Mouse (Mus musculus): ENCODE data around the gene Gm10778.

Gene Gm10778

DNA sequence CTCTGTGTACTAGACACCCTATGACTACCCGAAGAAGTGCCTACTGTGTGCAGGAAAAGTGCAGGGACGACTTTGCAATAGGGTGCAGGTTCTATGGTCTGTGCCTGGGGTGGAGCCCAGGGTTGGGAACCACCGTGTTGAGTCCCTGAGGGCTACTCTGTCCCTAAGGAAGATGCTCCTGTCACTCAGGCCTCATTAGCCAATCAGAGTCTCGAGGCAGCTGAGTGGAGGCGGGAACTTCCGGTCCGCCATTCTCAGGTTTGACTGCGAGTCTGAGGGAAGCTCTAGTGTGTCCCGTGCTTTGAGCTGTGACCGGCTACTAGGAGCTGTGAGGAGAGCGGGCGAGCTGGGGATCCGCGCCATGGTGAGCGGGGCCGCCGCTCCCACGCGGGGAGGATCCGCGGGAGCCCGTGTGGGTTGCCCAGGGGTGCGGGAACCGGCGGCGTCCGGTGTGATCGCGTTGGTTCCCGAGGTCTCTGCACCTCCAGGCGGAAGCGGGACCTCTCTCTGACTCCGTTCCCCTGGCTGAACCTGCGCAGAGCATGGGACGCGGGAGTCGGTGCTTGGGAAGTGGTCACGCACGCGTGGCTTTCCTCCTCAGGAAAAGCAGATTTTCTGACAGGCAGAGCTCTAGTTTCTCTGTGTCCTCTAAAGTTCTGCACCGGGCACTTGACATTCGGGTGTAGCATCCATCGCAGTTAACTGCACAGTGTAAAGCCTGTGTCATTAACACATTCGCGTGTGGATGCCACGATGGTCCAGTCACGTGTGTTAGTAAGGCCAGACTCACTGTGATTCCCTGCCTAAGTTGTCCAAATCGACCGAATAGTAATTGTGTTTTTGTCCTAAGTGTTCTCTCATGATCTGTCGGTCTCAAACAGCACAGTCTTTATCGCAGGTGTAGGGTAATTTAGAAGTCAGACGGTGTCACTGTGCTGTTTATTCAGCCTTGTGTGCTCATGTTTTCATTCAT lies at the start of gene Gm10778:
Gene Gm10778, plus strand, starts transcription at position 257 of the 973 bp plus-strand sequence.
- DNase-seq = peak; percentile 93

DNA sequence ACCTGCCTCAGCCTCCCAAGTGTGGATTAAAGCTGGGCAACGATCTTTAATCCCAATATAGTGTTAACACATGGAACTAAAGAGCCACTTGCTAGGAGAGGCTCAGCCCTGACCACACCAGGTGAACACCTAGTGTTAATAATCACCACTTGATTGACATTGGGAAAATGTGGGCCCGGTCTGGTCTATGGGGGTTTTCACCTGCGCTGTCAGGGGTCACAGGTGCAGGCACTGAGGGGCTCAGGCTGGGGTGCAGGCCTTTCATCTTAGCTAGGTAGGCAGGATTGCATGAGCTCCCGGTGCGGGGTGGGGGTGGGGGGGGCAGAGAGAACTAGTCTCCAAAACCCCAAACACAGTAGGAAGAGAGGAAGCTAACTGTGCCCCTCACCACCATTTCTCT lies 49.2 kb upstream of the Gm10778 start:
- DNase-seq = no peak

DNA sequence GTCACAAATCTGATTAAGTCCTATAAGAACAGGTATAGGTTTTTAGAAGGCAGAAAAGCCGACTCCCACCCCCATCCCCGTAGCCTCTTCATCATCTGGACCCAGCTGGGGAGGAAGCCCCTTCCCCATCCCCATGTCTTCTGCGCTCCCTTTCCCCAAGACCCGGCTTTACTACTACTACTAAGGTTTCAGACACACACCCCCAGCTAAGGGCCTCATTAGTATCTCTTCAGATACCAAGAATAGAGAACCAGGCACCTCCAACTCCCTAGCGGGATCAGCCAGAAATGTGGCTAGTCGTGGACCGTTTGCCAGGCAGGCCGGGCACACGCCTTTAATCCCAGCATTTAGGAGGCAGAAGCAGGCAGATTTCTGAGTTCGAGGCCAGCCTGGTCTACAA lies 48.8 kb upstream of the Gm10778 start:
- DNase-seq = peak; percentile 20

DNA sequence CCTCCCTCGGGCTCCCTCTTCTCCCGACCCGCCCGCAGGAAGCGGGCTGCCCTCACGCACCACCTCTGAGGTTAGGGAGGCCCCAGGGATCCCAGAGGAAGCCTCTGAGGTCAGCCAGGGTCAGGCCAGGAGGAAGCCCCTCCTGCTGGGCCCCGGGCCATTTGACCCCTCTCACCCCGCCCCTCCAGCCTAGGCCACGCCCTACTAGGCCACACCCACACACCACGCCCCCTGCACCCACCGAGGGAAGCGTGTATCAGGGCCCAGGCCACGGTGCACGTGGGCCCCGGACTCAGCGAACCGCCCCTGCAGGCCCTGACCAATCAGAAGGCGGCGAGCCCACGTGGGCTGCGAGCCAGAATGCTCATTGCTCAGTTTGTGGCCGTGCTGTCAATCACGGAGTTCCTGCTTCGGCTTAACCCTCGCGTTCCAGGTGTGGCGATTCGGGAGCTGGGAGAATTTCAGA lies 48.1 kb upstream of the Gm10778 start, which contains the start of gene Tle6:
Gene Tle6, minus strand, starts transcription at position 336 of the 466 bp plus-strand sequence.
- DNase-seq = peak; percentile 98

DNA sequence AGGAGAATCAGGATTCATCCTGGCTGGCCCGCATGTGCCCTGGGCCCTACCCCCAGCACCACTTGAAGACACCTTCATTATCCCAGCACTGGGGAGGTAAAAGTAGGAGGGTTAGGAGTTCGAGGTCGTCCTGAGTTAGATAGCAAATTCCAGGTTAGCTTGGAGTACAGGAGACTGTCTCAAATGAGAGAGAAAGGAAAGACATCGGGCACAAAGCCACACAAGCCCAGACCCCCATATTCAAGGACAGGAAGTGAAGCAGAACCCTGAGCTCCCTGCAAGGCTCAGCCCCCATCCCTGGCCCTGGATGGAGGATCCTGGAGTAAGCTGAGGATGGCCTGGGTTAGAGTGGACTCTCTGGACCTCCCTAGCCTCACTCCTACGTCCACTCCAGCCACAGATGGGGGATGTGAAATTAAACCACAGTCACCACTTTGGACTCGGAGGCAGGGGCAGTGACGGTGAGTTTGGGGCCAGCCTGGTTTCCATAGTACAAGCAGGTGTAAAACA lies 47.4 kb upstream of the Gm10778 start:
- DNase-seq = no peak

DNA sequence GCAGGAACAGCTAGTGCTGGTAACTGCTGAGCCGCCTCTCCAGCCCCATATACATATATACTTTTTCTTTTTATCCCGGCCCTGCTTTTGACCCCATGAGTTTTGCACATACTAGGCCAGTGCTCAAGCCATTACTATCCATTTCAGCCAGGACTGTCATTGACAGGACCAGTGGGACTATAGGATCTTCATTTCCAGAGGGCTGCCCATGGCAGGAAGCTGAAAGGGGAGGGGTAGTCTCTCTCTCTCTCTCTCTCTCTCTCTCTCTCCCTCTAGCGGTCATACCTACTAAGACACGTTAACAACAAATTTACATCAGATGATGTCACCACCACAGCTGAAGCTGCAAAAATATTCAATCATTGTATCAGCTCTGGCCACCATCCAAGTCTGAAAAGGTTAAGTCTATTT lies 46.1 kb upstream of the Gm10778 start:
- peak; percentile 79 for DNase-seq

DNA sequence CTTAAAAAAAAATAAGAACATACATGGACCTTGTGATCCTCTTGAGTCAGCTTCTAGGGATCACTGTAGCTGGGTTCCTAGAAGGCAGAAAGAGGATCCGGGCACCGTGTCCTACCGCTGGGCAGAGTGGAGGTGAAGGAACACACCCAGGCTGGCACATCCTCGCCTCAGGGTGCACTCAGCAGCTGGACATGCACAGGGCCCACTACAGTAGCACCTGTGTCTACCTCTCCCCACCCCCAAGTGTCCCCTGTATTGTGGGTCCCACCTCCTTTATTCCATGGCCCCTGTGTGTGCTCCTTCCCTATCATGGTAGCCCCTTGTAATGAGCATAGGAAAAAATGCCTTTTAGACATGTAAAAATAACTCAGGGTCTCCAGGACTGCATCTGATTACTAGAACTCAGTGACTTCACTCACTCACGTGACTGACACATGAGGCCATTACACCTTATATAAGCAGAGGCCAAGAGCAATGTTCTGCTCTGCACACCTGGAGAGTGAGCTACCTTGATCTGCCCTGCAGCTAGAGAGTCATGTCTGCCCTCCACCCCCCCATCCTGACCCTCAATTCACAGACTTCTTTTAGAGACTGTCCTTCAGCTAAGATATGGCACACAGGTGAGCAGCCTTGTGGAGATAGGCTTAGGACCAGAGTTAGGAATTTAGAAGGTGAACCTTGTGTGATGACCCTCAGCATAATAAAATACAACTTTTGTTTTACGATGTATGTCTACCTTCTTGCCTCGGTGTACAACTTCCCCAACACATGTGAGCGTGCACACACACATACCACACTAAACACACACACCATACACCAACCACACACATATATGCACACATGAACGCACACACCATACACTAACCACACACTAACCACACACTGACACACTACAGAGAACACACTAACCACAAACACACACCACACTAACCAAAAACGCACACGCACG lies 44.6 kb upstream of the Gm10778 start:
- no peak for DNase-seq

DNA sequence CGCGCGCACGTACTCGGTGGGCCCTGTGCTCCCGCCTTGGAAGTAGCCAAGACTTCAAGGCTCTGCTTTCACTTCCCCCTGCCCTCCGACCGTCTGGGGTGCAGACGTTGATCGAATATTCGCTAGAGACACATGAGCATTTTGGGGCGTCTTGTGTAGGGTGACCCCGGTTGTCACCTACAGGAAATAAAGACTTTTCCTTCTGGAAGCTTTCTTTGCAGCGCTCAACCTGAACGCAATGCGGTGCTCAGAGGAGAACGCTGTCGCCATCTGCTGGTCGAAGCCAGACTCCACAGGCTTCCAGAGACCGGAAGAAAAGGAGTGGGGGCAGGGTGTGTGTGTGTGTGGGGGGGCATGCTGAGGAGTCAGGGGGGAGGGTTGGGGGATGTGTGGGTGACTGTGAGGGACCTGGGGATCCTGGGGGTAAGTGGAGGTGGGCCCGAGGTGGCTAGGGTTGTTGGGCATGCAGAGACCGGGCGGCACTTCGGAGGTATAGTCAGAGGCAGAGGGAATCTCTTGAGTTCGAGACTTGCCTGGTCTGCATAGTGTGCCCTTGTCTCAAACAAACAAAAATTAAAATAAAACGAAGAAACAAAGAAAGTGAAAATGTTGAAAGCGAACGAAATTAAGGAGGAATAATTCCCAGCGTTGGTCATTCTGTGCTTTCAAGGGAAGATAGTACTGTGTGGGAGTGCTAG lies 43.7 kb upstream of the Gm10778 start:
- DNase-seq = peak; percentile 93

DNA sequence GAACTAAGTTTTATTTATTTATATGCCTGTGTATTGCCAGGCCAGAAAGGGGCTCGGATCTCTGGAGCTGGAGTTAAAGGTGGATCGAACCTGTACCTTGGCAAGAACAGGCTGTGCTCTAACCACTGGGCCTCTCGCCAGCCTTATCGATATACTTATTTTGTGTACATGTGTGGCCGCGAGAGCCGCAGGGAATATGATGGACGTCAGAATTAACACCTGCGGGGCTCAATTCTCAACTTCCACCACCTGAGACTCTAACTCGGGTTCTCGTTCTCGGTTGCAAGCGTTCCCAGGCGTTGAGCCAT lies 43.2 kb upstream of the Gm10778 start:
- no peak for DNase-seq

DNA sequence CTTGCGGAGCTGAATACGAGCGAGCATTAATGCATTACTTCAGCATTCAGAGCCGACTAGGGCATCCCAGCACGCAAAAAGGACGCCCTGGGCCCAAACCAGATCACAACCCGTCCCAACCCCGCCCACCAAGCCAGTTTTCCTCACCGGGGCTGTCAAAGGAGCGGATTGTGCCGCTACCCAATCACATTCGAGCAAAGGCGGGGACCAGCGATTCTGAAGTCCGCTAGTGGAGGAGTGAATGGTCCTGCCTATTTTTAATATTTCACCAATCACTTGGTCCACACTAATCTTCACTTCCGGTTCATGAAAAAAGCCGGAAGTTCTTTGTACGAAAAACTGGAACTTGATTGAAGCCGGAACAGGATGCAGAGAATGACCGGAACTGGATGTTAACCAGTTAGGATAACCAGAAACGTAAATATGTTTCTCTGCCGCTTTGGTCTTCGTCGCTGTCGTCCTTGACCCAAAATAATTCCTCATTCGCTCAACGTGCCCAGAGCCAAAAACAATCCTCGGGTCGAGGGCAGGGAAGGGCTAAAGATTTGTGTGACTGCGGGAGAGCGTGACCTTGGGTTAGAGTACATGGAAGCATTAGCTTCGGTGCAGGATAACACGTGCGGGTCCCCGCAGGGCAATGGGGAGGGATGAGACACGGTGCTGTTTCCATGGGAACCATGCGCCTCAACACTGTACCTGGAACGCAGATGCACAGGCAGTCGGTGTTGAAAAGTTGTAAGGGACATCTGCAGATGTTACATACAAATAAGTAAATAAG lies 42.7 kb upstream of the Gm10778 start, which contains the start of gene BC025920:
Gene BC025920, plus strand, starts transcription at position 297 of the 778 bp plus-strand sequence.
- DNase-seq = peak; percentile 97

DNA sequence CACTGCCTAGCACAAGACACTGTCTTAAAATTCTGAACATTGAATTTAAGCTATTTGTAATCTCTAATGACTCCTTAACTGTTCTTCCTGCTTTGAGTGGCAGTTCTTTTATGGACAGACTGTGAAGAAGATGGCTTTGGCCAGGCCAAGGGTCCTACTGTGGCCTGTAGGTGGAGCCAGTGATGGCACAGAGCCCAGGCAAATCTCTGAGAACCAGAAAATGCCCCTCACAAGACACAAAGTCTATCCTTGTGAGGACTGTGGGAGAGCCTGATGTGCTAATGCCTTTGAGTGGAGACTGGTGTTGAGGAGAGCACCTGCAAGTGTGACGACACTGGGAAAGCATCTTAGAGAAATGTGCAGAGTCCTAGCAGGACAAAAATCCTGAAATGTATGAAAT lies 40.6 kb upstream of the Gm10778 start:
- no peak for DNase-seq

DNA sequence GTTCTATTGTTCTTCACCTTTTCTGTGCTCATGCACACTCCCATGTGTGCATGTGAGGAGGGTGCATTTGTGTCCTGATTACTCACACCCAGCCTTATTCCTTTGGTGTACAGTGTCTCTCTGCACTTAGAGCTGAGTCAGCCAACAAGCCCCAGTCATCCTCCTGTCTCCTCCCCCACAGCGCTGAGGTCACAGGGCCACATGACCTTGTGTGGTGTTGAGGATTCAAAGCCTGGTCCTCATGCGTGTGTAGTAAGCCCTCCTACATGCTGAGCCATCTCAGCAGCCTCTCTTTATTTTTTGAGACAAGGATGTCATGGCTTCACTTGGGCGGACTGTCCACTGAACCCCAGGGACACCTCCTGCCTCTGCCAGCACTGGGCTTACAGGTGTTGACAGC lies 36.1 kb upstream of the Gm10778 start:
- no peak for DNase-seq

DNA sequence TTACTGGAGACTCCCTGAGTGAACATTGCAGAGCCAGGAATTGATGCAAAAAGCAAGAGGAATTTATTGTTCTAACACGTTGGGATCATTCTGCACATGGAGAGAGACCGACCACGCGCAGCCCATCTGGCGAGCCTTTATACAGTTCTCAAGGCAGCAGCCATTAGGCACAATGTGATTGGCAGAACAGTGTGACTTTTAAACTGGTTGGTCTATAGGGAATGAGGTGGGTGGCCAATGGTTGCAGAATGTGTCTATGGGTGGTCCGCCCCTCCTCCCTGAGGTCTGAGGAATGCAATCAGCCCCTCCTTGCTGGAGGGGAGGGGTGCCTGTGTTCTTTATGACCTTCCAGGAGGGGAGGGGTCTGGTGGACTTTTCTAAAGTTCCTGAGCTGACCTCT lies 33.4 kb upstream of the Gm10778 start:
- DNase-seq = peak; percentile 53

DNA sequence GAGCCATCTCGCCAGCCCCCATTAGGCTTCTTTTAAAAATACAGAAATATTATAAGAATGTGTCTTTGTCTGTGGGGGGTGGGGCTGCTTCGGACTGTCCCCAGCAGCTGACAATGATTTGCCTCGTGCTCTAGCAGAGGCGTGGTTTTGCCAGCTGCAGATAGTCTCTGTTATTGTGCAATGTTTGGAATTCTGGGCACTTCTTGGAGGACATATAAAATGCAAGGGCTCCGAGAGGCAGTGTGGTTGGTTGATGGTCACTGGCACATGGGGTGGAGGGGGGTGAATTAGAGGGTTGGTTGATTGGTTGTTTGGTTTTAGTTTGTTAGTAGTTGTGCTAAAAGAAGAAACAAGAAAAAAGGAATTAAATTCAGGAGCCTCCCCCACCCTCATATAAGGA lies 28.9 kb upstream of the Gm10778 start:
- no peak for DNase-seq

DNA sequence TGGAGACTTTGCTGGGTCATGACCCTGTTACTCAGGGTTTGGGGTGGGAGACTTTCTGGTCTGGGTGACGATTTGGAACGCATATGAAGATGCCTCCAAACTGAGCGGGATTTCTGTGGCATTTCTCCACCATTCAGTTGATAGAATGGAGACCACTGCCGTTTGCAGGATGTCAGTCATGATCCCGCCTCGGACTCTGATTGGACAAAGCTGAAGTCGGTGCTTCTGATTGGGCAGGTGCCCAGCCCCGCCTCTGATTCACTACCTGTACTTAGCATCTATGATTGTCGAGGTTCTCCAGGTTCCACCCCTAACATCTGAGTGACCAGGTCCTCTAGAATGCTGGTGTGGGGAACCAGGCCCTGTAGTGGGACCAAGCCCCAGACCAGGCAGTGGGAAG lies 28.1 kb upstream of the Gm10778 start:
- DNase-seq = no peak

DNA sequence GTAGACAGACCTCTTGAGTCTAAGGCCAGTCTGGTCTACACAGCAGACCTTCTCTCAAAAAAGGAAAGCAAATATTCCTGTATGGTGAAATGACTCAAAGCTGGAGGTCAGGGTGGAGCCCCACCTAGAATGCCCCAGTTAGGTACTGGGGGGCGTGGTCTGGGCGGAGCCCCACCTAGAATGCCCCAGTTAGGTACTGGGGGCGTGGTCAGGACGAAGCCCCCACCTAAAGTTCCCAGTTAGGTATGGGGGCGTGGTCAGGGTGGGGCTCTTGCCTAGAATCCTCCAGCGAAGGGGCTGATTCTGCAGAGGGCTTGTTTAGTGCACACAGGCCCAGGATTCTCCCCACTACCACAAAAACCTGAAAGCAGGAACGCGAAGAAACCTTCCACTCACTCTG lies 25.4 kb upstream of the Gm10778 start:
- no peak for DNase-seq

DNA sequence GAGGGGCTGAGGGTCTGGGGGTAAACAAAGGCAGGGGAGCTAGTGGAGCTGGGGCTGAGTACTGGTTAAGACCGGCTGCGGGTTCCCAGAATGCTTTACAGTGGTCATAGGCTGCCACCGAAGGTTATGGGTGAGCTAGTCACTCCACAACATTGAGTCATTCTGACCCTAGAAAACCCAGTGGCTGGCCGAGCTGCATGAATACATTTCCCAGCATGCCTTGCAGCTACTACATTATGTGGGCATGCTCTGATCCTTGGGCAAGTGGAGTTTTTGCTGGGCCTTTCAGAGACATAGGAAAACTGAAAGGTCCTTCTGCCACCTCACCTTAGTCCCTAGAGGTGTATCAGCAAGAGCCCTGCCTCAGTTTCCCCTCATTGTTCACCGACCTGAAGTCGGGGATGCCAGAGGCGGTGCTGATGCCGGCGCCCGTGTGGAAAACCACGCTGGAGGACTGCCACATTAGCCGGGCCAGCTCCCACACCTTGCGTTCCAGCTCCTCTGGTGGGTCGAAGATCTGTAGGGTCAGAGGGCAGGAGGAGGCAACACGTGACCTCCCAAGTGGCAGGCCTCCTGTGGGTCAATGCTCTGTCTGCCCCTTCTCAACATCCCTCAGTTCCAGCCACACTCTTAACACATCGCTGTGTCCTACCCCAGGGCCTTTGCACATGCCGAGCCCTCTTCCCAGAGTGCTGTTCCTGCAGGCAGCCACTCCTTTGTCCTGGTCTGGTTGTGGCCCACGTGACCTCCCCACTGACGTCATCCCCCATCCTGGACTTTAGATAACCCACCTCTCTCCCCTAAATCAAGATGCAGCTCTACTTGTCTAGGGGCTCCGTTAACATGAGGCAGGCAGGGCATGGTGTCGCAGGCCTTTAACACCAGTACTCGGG lies 22.5 kb upstream of the Gm10778 start:
- DNase-seq = peak; percentile 14

DNA sequence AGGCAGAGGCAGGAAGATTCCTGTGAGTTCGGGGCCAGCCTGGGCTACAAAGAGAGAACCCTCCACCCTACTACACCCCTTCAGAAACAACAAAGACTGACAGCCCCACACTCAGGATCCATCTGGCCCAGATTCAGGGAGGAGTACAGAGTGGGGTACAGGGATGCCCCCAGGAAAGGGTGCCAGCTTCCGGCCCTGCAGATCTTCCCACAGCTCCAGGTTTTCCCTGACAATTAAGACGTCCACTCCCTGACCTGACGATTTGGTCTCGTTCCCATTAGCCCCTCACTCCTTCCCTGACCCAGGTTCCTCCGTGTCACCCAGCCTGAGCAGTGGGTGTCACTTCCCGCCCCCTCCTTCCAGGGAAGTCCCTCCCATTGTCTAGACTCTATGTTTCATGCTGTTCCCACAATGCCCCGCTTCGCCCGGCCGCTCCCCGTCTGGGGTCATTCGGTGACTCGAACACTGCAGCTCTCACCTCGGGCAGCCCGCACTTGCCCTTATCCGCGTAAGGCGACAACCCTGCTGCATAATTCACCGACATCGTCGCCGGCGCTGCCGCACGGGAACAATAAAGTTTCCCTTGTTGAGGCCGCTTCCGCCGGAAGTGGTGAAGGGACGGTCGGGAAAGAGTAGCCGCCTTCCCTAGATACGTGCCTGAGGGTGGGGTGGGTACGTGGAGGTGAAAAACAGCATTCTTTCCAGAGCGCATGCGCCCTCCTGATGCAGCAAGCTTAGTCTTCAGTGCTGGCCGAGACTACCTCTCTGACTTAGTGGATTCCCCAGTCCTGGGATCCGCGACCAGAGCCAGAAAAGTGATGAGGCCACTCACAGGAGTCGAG lies 21.6 kb upstream of the Gm10778 start, which contains the start of gene Sirt6:
Gene Sirt6, minus strand, starts transcription at position 804 of the 842 bp plus-strand sequence.
- peak; percentile 97 for DNase-seq

DNA sequence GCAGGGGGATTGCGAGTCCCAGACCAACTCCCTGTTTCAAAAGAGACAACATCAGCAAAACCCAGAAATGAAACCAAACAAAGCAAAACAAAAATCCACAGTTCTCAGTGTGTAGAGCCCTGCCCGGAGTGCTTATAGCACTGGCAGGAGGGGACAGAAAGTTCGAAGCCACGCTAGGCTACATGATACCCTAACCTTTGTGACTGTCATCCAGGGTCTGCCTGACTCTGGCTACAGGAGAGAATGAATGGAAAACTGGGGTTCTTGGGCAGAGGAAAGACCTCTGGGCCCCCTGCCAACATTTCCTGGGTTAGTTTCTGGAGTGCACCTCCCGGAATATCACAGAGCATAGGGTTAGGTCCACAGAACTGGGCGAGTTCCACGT lies 21.0 kb upstream of the Gm10778 start:
- no peak for DNase-seq

DNA sequence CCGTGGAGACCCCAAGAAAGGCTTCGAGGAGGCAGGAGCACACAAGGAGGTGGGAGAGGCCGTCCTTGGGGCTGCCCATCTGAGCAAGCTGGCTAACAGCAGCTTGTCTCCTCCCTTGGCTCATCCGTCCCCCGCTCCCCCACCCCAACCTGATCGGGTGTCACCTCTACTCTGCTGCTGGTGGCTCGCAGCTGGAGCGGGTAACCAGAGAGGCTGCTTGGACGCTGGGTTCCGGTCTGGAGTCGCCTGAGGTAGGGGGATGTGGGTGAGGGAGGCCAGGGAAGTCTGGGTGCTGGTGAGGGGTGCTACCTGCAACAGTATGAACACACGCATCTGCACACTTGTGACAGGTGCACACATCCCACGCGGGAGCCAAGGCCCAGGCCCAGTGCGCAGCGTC lies 20.5 kb upstream of the Gm10778 start, which contains the start of gene Ankrd24:
Gene Ankrd24, plus strand, starts transcription at position 151 of the 400 bp plus-strand sequence.
- no peak for DNase-seq
